Mouse (Mus musculus) forebrain, embryonic 15.5 days (tissue): Measurements from ENCODE around the gene Adamts9. TPM values are rescaled to one million over a fixed set of nuclear protein-coding genes. Genes with fewer than 3 reads are reported as not detected.
A peak's percentile ranks its signal among the peaks of the same experiment; 100 is the strongest.

Experiments
- ATAC-seq: fragments of 200-750 bp; cut with Nextera tagmentation; replicated peaks from 2 replicates; pipeline ENCODE4 v1.8.0; 2017; ENCODE audit warnings: mild to moderate bottlenecking, moderate TSS enrichment, moderate library complexity
- H3K27ac ChIP-seq: fragments of 300-500 bp; sonication (generic); replicated peaks from 2 replicates; pipeline ENCODE4 v1.5.1; 2015; ENCODE audit warnings: mild to moderate bottlenecking, inconsistent platforms
- H3K27me3 ChIP-seq: fragments of 300-500 bp; sonication (generic); 2 replicates; pipeline ENCODE4 v1.6.1; 2015; ENCODE audit warnings: inconsistent platforms
- H3K36me3 ChIP-seq: fragments of 300-500 bp; sonication (generic); 2 replicates; pipeline ENCODE4 v1.6.1; 2015; ENCODE audit warnings: mild to moderate bottlenecking, inconsistent platforms
- H3K4me1 ChIP-seq: fragments of 300-500 bp; sonication (generic); 2 replicates; pipeline ENCODE4 v1.6.1; 2015; ENCODE audit warnings: inconsistent platforms
- H3K4me2 ChIP-seq: fragments of 300-500 bp; sonication (generic); replicated peaks from 2 replicates; pipeline ENCODE4 v1.6.1; 2015; ENCODE audit warnings: mild to moderate bottlenecking, inconsistent platforms
- H3K4me3 ChIP-seq: fragments of 300-500 bp; sonication (generic); 2 replicates; pipeline ENCODE4 v1.5.1; 2015; ENCODE audit warnings: mild to moderate bottlenecking, inconsistent platforms
- H3K9ac ChIP-seq: fragments of 300-500 bp; sonication (generic); replicated peaks from 2 replicates; pipeline ENCODE4 v1.6.1; 2015; ENCODE audit warnings: mild to moderate bottlenecking, inconsistent platforms
- H3K9me3 ChIP-seq: fragments of 300-500 bp; sonication (generic); 2 replicates; pipeline ENCODE4 v1.6.1; 2016; ENCODE audit warnings: inconsistent platforms
- WGBS: fragments of 180-500 bp; shearing (Covaris S2); methylation state at CpG from one replicate; pipeline ENCODE4 v1.1.7; 2015; ENCODE audit warnings: mixed read lengths; 5-methylcytosine and 5-hydroxymethylcytosine counted together
- polyA plus RNA-seq: library from polyadenylated mRNA; unstranded; fragments of >200 nt; fragmentation: Nextera tagmentation; extraction: Ambion mirVana; gene quantifications from 2 replicates; pipeline ENCODE4 v1.2.1, GENCODE M21; 2015

Adamts9 gene
- polyA plus RNA-seq, 1 experiment from 2014 or later: 1.0 TPM

- 91% methylated on average over 2 of the region's 2 CpGs for WGBS
These were observed 16.1 kb upstream of the Adamts9 start for GRCm38 (mm10) chr6:92959416-92959815.

GRCm38 (mm10) chr6:92947337-92948042 is 4.2 kb upstream of the Adamts9 start:
- peaks cover 13% of the 10 kb centered on the region for H3K4me1 ChIP-seq
- H3K27ac ChIP-seq: no peak overlapping the region
- H3K9ac ChIP-seq: no peak overlapping the region
- ATAC-seq: no peak
- WGBS: 93% methylated on average over 6 of the region's 6 CpGs
- H3K4me2 ChIP-seq: no peak overlapping the region
- no peaks in the 10 kb centered on the region for H3K9me3 ChIP-seq
- no peak overlapping the region for H3K4me3 ChIP-seq
- peaks cover 26% of the 10 kb centered on the region for H3K27me3 ChIP-seq
- no peaks in the 10 kb centered on the region for H3K36me3 ChIP-seq

More at GRCm38 (mm10) chr6:92959416-92959815, 16.1 kb upstream of the Adamts9 start:
- H3K4me3 ChIP-seq: no peak overlapping the region
- H3K9ac ChIP-seq: no peak overlapping the region
- no peak for ATAC-seq
- H3K27ac ChIP-seq: no peak overlapping the region
- H3K4me1 ChIP-seq: no peaks in the 10 kb centered on the region
- H3K36me3 ChIP-seq: no peaks in the 10 kb centered on the region
- no peak overlapping the region for H3K4me2 ChIP-seq
- no peaks in the 10 kb centered on the region for H3K9me3 ChIP-seq
- no peaks in the 10 kb centered on the region for H3K27me3 ChIP-seq

DNA sequence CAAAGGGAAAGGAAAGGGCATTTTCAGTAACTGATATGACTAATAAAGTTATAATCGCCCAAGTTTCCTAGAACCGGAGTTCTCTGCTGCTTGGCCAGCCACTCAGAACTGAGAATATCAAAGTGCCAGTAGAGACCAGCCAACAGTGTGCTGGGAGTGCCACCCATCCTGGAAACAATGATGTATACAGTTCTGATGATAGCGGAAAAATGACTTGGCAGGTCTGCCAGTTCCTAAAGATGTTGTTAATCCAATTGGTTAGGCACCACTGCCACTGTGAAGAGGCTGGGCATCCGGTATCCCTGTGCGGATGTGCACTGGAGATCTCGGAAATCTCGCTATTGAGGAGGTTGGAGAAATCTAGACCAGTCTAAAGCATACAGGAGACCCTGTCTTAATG is 1.4 kb upstream of the Adamts9 start:
- H3K4me2 ChIP-seq: no peak overlapping the region
- no peak overlapping the region for H3K27ac ChIP-seq
- H3K36me3 ChIP-seq: no peaks in the 10 kb centered on the region
- ATAC-seq: no peak
- H3K9ac ChIP-seq: no peak overlapping the region
- 50% methylated on average over 7 of the region's 7 CpGs for WGBS
- H3K4me1 ChIP-seq: peaks cover 37% of the 10 kb centered on the region
- H3K4me3 ChIP-seq: no peak overlapping the region
- H3K27me3 ChIP-seq: peaks cover 37% of the 10 kb centered on the region
- no peaks in the 10 kb centered on the region for H3K9me3 ChIP-seq

DNA sequence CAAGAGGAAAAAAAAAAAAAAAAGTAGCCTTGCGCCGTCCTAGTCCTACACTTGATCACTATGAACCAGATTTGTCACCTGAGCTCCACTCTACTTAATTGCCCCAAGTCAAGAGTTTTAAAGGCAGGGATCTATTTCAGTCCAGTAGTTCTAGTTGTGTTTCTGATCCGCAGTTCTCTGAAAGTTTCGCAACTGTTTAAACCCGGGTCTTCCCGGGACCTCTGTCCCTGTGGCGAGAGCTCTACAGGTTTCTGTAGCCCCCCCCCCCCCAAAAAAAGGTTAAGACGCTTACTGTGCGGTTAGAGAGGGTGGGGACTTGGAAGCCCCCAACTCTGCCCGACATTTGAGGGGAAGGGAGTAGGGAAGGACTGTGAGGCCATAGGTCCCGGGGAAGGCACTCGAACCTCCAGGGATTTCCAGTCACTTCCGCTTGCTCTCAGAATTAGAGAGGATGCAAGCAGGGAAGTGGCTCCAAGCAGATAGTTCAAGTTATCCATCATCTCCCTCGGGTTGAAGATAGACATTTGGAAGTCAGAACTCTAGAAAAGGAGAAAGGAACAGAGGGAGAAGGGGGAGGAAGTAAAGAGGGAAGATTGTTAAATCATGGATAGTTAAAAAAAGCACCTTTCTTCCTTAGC is 875 bp upstream of the Adamts9 start:
- peak overlapping the region; percentile 48 for H3K4me3 ChIP-seq
- peak overlapping the region; percentile 92 for H3K4me2 ChIP-seq
- 12% methylated on average over 14 of the region's 14 CpGs for WGBS
- peaks cover 37% of the 10 kb centered on the region for H3K4me1 ChIP-seq
- H3K36me3 ChIP-seq: no peaks in the 10 kb centered on the region
- H3K9me3 ChIP-seq: no peaks in the 10 kb centered on the region
- H3K9ac ChIP-seq: no peak overlapping the region
- H3K27me3 ChIP-seq: peaks cover 37% of the 10 kb centered on the region
- no peak for ATAC-seq
- no peak overlapping the region for H3K27ac ChIP-seq

DNA sequence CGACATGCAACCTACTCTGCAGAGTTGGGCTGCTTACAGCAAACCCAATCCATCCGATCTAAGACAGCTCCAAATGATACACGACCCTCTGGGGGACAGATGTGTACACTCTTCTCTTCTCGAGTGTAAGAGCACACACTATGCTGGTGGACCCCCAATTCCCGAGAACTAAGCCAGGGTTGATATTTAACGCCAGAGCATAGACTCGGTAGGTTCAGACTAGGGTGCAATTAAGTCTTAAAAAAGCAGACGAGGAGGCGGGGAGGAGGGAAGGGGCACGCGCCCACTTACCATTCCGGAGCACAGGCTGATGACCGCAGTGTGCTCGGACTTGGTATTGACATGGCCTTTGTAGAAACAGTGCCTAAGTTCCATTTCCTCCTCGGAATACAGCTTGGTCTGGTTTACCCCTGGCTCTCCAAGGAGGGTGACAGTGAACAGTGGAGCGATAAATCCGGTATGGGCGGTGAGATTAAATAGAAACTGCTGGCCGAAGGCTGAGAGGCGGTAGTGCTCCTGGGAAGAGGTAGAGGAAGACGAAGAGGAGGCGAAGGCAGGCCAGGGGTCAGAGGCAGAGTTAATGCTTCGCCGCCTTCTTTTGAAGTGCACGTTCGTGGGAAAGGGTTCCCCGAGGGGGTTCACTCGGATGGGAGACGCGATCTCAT is 1.4 kb downstream of the Adamts9 start:
- Histone ChIP-seq H3K27me3 (peaks cover 37% of the 10 kb centered on the region), H3K9ac (peak overlapping the region; percentile 28; the same call in 1 of the 2 replicates), H3K4me3 (peak overlapping the region; percentile 48), H3K4me1 (peaks cover 37% of the 10 kb centered on the region), H3K9me3 (no peaks in the 10 kb centered on the region), H3K27ac (no peak overlapping the region), H3K4me2 (peak overlapping the region; percentile 92), H3K36me3 (no peaks in the 10 kb centered on the region)
- ATAC-seq: no peak; the same call in 1 of the 2 replicates
- WGBS: under 1% methylated on average over 30 of the region's 30 CpGs

GRCm38 (mm10) chr6:92941281-92941731 is 2.0 kb downstream of the Adamts9 start:
- no peaks in the 10 kb centered on the region for H3K9me3 ChIP-seq
- peaks cover 35% of the 10 kb centered on the region for H3K27me3 ChIP-seq
- no peak overlapping the region for H3K9ac ChIP-seq
- H3K36me3 ChIP-seq: no peaks in the 10 kb centered on the region
- WGBS: under 1% methylated on average over 21 of the region's 21 CpGs
- H3K4me3 ChIP-seq: peak overlapping the region; percentile 48
- H3K27ac ChIP-seq: no peak overlapping the region
- H3K4me2 ChIP-seq: peak overlapping the region; percentile 92
- H3K4me1 ChIP-seq: peaks cover 37% of the 10 kb centered on the region
- peak; percentile 73 for ATAC-seq

DNA sequence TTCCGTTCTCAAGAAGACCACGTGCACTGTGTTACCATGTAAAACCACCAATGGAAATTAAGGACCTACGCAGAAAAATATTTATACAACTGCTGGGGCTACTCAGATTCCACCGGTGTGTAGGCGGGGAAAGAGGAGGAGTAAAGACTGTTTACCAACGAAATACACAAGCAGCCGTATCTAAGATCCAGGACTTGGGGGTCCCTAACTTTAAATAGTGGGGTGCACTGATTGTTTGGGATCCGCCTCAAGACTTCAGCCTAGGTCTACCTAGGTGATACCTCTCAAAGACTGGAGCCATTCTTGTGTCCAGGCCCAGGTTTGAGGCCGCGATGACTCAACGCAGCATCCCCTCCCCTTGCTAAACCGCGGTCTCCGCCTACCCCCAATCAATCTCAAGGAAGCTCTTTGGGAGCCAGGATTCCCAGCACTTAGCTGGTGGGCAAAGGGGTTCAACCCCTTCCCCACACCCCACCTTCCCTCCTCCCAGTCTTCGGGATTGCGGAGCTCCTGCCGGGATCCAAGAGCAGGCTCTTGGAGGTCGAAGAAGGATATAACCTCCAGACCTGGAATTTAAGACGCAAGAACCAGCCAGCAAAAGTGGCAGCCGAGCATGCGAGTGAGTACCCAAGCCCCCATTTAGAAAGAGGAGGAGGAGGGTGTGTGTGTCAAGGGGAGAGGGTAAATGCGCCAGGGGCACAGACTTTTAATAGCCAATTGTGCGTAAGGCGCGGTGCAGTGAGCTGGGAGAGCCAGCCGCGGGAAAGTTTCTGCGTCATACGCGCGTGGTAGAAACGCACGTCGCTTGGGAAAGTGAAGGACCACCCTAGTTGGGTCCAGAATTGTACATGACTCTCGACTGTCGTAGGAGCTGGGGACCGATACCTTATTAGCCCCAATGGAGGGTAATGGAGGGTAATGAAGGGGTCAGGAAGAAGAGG is 2.8 kb downstream of the Adamts9 start:
- no peaks in the 10 kb centered on the region for H3K9me3 ChIP-seq
- no peak overlapping the region for H3K27ac ChIP-seq
- no peak for ATAC-seq
- peaks cover 29% of the 10 kb centered on the region for H3K27me3 ChIP-seq
- 2% methylated on average over 37 of the region's 37 CpGs for WGBS
- H3K4me2 ChIP-seq: peak overlapping the region; percentile 92
- no peak overlapping the region; the same call in none of the 2 replicates for H3K9ac ChIP-seq
- peak overlapping the region; percentile 48 for H3K4me3 ChIP-seq
- H3K4me1 ChIP-seq: peaks cover 37% of the 10 kb centered on the region
- no peaks in the 10 kb centered on the region for H3K36me3 ChIP-seq

DNA sequence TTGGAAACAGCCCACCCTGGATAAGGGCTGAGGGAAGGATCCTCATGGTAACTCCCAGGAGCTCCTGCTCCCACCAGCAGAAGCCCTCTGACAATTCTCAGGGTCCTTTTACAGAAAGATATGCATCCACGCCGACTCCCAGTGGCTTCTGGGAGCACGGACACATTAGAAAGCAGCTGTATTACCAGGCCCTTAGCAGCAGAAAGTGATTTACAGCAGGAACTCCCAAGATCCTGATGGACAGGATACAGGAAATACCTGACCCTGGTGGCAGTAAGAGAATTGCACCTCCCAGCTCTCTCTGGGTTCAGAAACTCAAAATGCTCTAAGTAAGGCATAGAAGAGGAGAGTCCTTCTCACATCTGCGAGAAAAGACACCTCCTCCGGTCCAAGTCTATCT is 15.0 kb downstream of the Adamts9 start:
- WGBS: 95% methylated on average over 5 of the region's 5 CpGs
- H3K4me3 ChIP-seq: no peak overlapping the region
- no peaks in the 10 kb centered on the region for H3K27me3 ChIP-seq
- H3K27ac ChIP-seq: no peak overlapping the region
- no peak for ATAC-seq
- no peak overlapping the region for H3K4me2 ChIP-seq
- no peaks in the 10 kb centered on the region for H3K9me3 ChIP-seq
- H3K9ac ChIP-seq: no peak overlapping the region
- H3K4me1 ChIP-seq: no peaks in the 10 kb centered on the region
- no peaks in the 10 kb centered on the region for H3K36me3 ChIP-seq

DNA sequence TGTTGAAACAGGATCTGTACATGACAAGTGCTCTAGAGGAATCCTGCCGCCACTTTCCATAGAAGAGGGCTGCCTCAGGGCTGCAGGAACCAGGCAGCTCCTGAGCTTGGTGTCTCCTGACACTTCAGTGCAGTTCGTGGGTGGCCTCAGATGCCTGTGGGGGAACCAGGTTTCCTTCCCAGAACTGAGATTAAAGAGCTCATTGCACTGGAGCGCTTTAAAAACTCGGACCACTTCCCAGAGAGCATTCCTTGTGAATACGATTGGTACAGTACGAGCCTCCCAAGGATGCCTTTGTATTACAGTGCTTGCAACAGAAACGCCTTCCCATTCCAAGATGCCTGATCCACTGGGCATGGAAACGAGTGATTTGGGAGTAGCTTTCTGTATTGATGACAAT is 18.8 kb downstream of the Adamts9 start:
- Histone ChIP-seq H3K4me3 (no peak overlapping the region), H3K27ac (no peak overlapping the region), H3K4me1 (no peaks in the 10 kb centered on the region), H3K9me3 (no peaks in the 10 kb centered on the region), H3K4me2 (no peak overlapping the region), H3K36me3 (no peaks in the 10 kb centered on the region), H3K9ac (no peak overlapping the region), H3K27me3 (no peaks in the 10 kb centered on the region)
- ATAC-seq: no peak
- 57% methylated on average over 8 of the region's 8 CpGs for WGBS

GRCm38 (mm10) chr6:92921843-92922242 is 21.4 kb downstream of the Adamts9 start:
- Histone ChIP-seq H3K36me3 (no peaks in the 10 kb centered on the region), H3K4me1 (no peaks in the 10 kb centered on the region), H3K4me3 (no peak overlapping the region), H3K27me3 (no peaks in the 10 kb centered on the region), H3K9me3 (no peaks in the 10 kb centered on the region), H3K4me2 (no peak overlapping the region), H3K9ac (no peak overlapping the region), H3K27ac (no peak overlapping the region)
- 34% methylated on average over 4 of the region's 4 CpGs for WGBS
- ATAC-seq: no peak

DNA sequence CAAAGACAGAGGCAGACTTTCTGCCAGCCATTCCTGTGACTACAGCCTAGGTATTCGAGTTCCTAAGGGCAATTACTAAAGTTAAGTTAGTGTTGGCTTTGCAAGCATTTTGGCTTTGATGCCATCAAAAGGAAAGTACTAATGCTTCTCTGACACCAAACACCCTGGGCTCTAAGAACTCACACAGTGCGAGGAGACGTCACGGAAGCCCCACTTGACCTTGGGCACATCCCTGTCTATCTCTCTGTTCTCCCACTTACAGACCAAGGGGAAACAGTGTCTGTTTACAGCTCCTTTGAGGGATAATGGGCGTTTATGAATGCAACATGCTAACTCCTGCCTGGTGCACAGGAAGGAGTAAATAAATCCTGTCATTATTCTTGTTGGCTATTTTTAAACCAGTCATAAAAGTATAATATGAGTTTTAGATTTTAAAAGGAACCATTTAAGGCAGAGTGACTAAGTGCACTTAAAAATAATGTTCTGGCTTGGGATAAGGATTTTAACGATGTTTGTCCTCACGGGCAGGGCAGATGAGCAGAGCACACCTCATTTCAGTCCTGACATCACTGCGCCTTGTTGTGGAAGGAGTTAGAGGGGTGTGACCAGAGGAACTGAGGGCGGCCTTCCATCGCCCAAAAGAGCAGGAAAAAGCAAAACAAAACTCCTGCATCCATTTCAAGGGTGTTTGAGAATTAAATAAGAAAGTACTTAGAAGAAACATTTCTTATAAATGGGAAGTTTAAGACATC is 22.2 kb downstream of the Adamts9 start:
- Histone ChIP-seq H3K9ac (no peak overlapping the region), H3K4me3 (no peak overlapping the region), H3K4me2 (no peak overlapping the region), H3K27me3 (no peaks in the 10 kb centered on the region), H3K27ac (no peak overlapping the region), H3K4me1 (no peaks in the 10 kb centered on the region), H3K9me3 (no peaks in the 10 kb centered on the region), H3K36me3 (no peaks in the 10 kb centered on the region)
- 68% methylated on average over 10 of the region's 10 CpGs for WGBS
- no peak for ATAC-seq
